Mouse (Mus musculus) natural killer cell, adult 2 months (primary cell): Measurements from ENCODE around the gene Spon1.

Experiments used
- DNase-seq, 2 experiments: peaks; one replicate each; pipeline ENCODE4 v3.0.0; 2022; ENCODE audit warnings: low spot score in 2 of 2

Spon1 gene

GRCm38 (mm10) chr7:113765667-113766497, at the start of gene Spon1:
Spon1 (plus strand) TSS chr7:113765998.
- DNase-seq: no peak

- no peak for DNase-seq
Observed at GRCm38 (mm10) chr7:113721994-113722393, 43.8 kb upstream of the Spon1 start.

- DNase-seq: no peak
Observed at GRCm38 (mm10) chr7:113723905-113724304, 41.9 kb upstream of the Spon1 start.

GRCm38 (mm10) chr7:113727999-113728713, 37.6 kb upstream of the Spon1 start:
- no peak for DNase-seq

GRCm38 (mm10) chr7:113728926-113729325, 36.9 kb upstream of the Spon1 start:
- DNase-seq: no peak

- no peak for DNase-seq
Observed at GRCm38 (mm10) chr7:113730406-113731247, 35.2 kb upstream of the Spon1 start.

- no peak for DNase-seq
Observed at GRCm38 (mm10) chr7:113737790-113738362, 27.9 kb upstream of the Spon1 start.

GRCm38 (mm10) chr7:113739181-113739580, 26.6 kb upstream of the Spon1 start:
- no peak for DNase-seq

GRCm38 (mm10) chr7:113742644-113743043, 23.2 kb upstream of the Spon1 start:
- no peak for DNase-seq

- DNase-seq: no peak
Observed at GRCm38 (mm10) chr7:113743982-113744381, 21.8 kb upstream of the Spon1 start.

GRCm38 (mm10) chr7:113756616-113757015, 9.2 kb upstream of the Spon1 start:
- no peak for DNase-seq

GRCm38 (mm10) chr7:113759212-113759611, 6.6 kb upstream of the Spon1 start:
- peak in 1 of 2 experiments; percentile 16 for DNase-seq

GRCm38 (mm10) chr7:113765133-113765532, 665 bp upstream of the Spon1 start:
- DNase-seq: no peak

GRCm38 (mm10) chr7:113766498-113766941, 722 bp downstream of the Spon1 start:
- DNase-seq: no peak

- no peak for DNase-seq
Observed at GRCm38 (mm10) chr7:113767546-113767945, 1.7 kb downstream of the Spon1 start.

- no peak for DNase-seq
Observed at GRCm38 (mm10) chr7:113768174-113768935, 2.6 kb downstream of the Spon1 start.

GRCm38 (mm10) chr7:113769281-113769680, 3.5 kb downstream of the Spon1 start:
- DNase-seq: no peak

- no peak for DNase-seq
Observed at GRCm38 (mm10) chr7:113772135-113772534, 6.3 kb downstream of the Spon1 start.

GRCm38 (mm10) chr7:113773436-113773835, 7.6 kb downstream of the Spon1 start:
- DNase-seq: peak in 1 of 2 experiments; percentile 25

- DNase-seq: peak in 1 of 2 experiments; percentile 41
Observed at GRCm38 (mm10) chr7:113774039-113774438, 8.2 kb downstream of the Spon1 start.

- no peak for DNase-seq
Observed at GRCm38 (mm10) chr7:113774906-113775305, 9.1 kb downstream of the Spon1 start.
